Mouse (Mus musculus) small intestine, adult 2 months (tissue): Measurements from ENCODE around the gene Camta2. TPM values are rescaled to one million over a fixed set of nuclear protein-coding genes. Genes with fewer than 3 reads are reported as not detected.

Source experiments
- H3K27ac ChIP-seq: fragments of 200-500 bp; 2 replicates; pipeline ENCODE4 v1.5.1; 2012; ENCODE audit warnings: low read depth, low read length, control low read depth, inconsistent platforms; ENCODE audit not compliant: insufficient read depth
- H3K27me3 ChIP-seq: fragments of 200-500 bp; 2 replicates; pipeline ENCODE4 v1.6.1; 2012; ENCODE audit warnings: mild to moderate bottlenecking, moderate library complexity, low read length, inconsistent platforms; ENCODE audit not compliant: control insufficient read depth, insufficient read depth
- H3K36me3 ChIP-seq: fragments of 200-500 bp; 2 replicates; pipeline ENCODE4 v1.6.1; 2012; ENCODE audit warnings: mild to moderate bottlenecking, low read length, control low read depth, inconsistent platforms; ENCODE audit not compliant: control insufficient read depth, insufficient read depth
- H3K4me1 ChIP-seq: fragments of 200-500 bp; 2 replicates; pipeline ENCODE4 v1.6.1; 2012; ENCODE audit warnings: low read length, inconsistent platforms, mixed read lengths; ENCODE audit not compliant: control insufficient read depth, insufficient read depth, insufficient read length
- H3K4me3 ChIP-seq: fragments of 200-500 bp; 2 replicates; pipeline ENCODE4 v1.5.1; 2012; ENCODE audit warnings: low read depth, mild to moderate bottlenecking, control low read depth, inconsistent platforms, low read length, moderate library complexity
- CTCF ChIP-seq: fragments of 200-500 bp; IDR thresholded peaks from 2 replicates; pipeline ENCODE4 v1.5.1; 2012; ENCODE audit warnings: low read depth, mild to moderate bottlenecking, control low read depth, inconsistent platforms, low read length, moderate library complexity, mixed read lengths; ENCODE audit not compliant: insufficient replicate concordance, insufficient read length; ENCODE audit errors: extremely low read depth
- POLR2A ChIP-seq: fragments of 200-500 bp; IDR thresholded peaks from 2 replicates; pipeline ENCODE4 v1.6.1; 2012; ENCODE audit warnings: low read depth, mild to moderate bottlenecking, control low read depth, inconsistent platforms, low read length, moderate library complexity
- WGBS: fragments of 180-500 bp; shearing (Covaris S2); methylation state at CpG from one replicate; pipeline ENCODE4 v1.1.7; 2018; 5-methylcytosine and 5-hydroxymethylcytosine counted together
- polyA plus RNA-seq: library from polyadenylated mRNA; depleted of rRNA; stranded (reverse); fragments of >200 nt; gene quantifications from 2 replicates; pipeline ENCODE4 v1.2.3, GENCODE M21; 2012

The Camta2 gene
- polyA plus RNA-seq, 1 experiment: 66.7 TPM

GRCm38 (mm10) chr11:70646691-70647650 lies 40.9 kb downstream of the Camta2 start, which contains the start of the genes Rnf167 and Slc25a11:
TSS of gene Rnf167 (plus strand) at chr11:70647235.
TSS of gene Slc25a11 (minus strand) at chr11:70647479.
- WGBS: under 1% methylated on average over 63 of the region's 63 CpGs
- TF ChIP-seq CTCF (no peak), POLR2A (peak; percentile 66)

GRCm38 (mm10) chr11:70646259-70646555 lies 41.7 kb downstream of the Camta2 start:
- peaks cover 23% of the 10 kb centered on the region for H3K4me1 ChIP-seq
- H3K27ac ChIP-seq: peak overlapping the region; percentile 73
- TF ChIP-seq CTCF: no peak
- TF ChIP-seq POLR2A: no peak
- WGBS: 6% methylated on average over 3 of the region's 3 CpGs
- peaks cover 43% of the 10 kb centered on the region for H3K36me3 ChIP-seq
- H3K27me3 ChIP-seq: no peaks in the 10 kb centered on the region
- H3K4me3 ChIP-seq: peak overlapping the region; percentile 77

More at GRCm38 (mm10) chr11:70646691-70647650, 40.9 kb downstream of the Camta2 start, which contains the start of the genes Rnf167 and Slc25a11:
- H3K36me3 ChIP-seq: peaks cover 50% of the 10 kb centered on the region
- H3K27ac ChIP-seq: peak within 1 kb of the TSS; percentile 95
- H3K4me3 ChIP-seq: peak within 1 kb of the TSS; percentile 95
- H3K27me3 ChIP-seq: no peaks in the 10 kb centered on the region
- H3K4me1 ChIP-seq: peaks cover 23% of the 10 kb centered on the region

- Histone ChIP-seq H3K27ac (no peak overlapping the region; the same call in 1 of the 2 replicates), H3K27me3 (no peaks in the 10 kb centered on the region), H3K36me3 (peaks cover 38% of the 10 kb centered on the region), H3K4me1 (peaks cover 19% of the 10 kb centered on the region; the same call in 1 of the 2 replicates), H3K4me3 (peak overlapping the region; percentile 77)
- WGBS: 76% methylated on average over 12 of the region's 12 CpGs
- TF ChIP-seq POLR2A (no peak), CTCF (no peak)
These were observed 42.2 kb downstream of the Camta2 start for GRCm38 (mm10) chr11:70645461-70646258.

GRCm38 (mm10) chr11:70644564-70645103 lies 43.3 kb downstream of the Camta2 start:
- TF ChIP-seq CTCF: no peak
- no peak for TF ChIP-seq POLR2A
- Histone ChIP-seq H3K27ac (no peak overlapping the region), H3K4me1 (peaks cover 14% of the 10 kb centered on the region; the same call in 1 of the 2 replicates), H3K4me3 (no peak overlapping the region), H3K36me3 (peaks cover 28% of the 10 kb centered on the region), H3K27me3 (no peaks in the 10 kb centered on the region)
- 95% methylated on average over 8 of the region's 8 CpGs for WGBS

GRCm38 (mm10) chr11:70643051-70643450 lies 44.9 kb downstream of the Camta2 start:
- H3K27me3 ChIP-seq: no peaks in the 10 kb centered on the region
- no peak overlapping the region for H3K4me3 ChIP-seq
- WGBS: 83% methylated on average over 6 of the region's 6 CpGs
- peaks cover 20% of the 10 kb centered on the region for H3K36me3 ChIP-seq
- no peak for TF ChIP-seq POLR2A
- no peak for TF ChIP-seq CTCF
- H3K4me1 ChIP-seq: peaks cover 6% of the 10 kb centered on the region; the same call in 1 of the 2 replicates
- H3K27ac ChIP-seq: no peak overlapping the region

- TF ChIP-seq POLR2A: no peak
- no peak for TF ChIP-seq CTCF
- peaks cover 20% of the 10 kb centered on the region for H3K36me3 ChIP-seq
- no peak overlapping the region for H3K4me3 ChIP-seq
- H3K27me3 ChIP-seq: no peaks in the 10 kb centered on the region
- WGBS: 80% methylated on average over 7 of the region's 7 CpGs
- no peak overlapping the region for H3K27ac ChIP-seq
- H3K4me1 ChIP-seq: peaks cover 6% of the 10 kb centered on the region; the same call in 1 of the 2 replicates
These were observed 46.7 kb downstream of the Camta2 start for GRCm38 (mm10) chr11:70641241-70641640.
